Mouse (Mus musculus) brain, embryonic 14.5 days (tissue): ENCODE measurements at regions not wholly inside any gene's neighbourhood (a gene's known extent, or its start where the extent isn't known, plus 50 kb on each side); places are given as distances from the start of the nearest gene placed in this dataset.
A peak's percentile ranks its signal among the peaks of the same experiment; 100 is the strongest.
"Not testable (repeated sequence)": the region's sequence is repeated elsewhere in the genome, so short reads cannot be mapped to it uniquely, and the experiment has no call there.

ENCODE experiments used
- DNase-seq: peaks from one replicate; pipeline ENCODE4 v3.0.0-alpha.2; 2011; ENCODE audit warnings: low read depth
- CTCF ChIP-seq: fragments of 200-500 bp; IDR thresholded peaks from 2 replicates; pipeline ENCODE4 v1.5.1; 2012; ENCODE audit warnings: inconsistent platforms, mild to moderate bottlenecking, moderate library complexity, borderline replicate concordance; ENCODE audit not compliant: insufficient read depth, insufficient read length; ENCODE audit errors: extremely low read depth
- POLR2A ChIP-seq: fragments of 200-500 bp; IDR thresholded peaks from 2 replicates; pipeline ENCODE4 v1.6.1; 2012; ENCODE audit warnings: mild to moderate bottlenecking, inconsistent platforms, borderline replicate concordance; ENCODE audit not compliant: poor library complexity, insufficient read depth, insufficient read length, severe bottlenecking; ENCODE audit errors: extremely low read depth

DNA sequence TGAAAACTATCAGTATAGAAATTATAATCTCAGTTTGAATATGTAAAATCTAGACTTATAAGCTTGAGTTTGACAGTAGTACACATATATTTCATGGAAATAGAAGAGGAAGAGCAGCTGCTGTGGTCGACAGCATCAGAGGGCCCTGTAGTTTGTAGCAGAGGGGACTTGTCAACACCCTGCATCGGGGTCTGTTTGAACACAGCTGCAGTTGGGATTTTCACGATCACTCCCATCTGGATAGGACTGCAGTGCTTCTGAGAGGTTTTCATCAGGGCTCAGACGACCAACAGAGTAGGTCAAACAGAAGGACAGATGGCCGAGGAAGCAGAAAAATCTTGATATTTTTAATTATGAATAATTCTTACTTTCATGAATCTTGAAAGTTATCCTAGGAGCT is 523.8 kb downstream of the Tpm3-rs7 start:
- TF ChIP-seq POLR2A (no peak), CTCF (no peak)
- DNase-seq, result peak; percentile 10

DNA sequence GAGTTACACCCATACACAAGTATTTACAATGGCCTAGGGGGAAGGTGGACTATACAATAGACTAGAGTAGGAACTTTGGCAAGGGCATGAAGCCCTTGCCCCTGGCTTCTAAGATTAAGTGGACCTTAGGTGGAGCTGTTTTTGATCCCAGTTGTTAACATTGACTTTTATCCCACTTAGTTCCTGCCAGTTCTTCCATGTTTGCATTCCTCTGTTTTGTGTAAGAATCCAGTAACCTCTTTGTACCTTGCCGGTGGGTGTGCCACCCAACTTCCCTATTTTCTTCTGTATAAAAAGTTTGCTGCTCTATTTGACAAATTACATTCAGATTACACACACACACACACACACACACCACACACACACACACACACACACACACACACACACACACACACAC is 533.4 kb downstream of the Tpm3-rs7 start:
- DNase-seq, result not testable (repeated sequence)

DNA sequence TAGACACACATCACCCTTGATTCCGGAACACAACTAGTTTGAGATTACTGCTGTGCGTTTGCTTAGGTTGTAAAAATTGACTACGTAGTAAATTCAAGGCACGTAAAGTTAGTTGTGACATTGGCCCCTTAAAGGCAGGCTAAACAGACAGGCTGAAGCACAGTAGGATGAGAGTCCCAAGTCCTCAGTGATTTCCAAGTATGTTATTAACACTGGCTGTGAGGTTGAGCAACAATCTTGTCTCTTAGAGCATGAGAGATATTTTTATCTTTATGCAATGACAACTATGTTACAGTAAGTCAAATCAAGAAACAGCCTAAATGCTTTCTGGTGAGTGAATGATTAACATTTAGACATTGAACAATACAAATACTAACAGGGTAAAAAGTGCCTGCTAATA is 538.6 kb downstream of the Tpm3-rs7 start:
- DNase-seq, result peak; percentile 2
- TF ChIP-seq CTCF, result no peak

DNA sequence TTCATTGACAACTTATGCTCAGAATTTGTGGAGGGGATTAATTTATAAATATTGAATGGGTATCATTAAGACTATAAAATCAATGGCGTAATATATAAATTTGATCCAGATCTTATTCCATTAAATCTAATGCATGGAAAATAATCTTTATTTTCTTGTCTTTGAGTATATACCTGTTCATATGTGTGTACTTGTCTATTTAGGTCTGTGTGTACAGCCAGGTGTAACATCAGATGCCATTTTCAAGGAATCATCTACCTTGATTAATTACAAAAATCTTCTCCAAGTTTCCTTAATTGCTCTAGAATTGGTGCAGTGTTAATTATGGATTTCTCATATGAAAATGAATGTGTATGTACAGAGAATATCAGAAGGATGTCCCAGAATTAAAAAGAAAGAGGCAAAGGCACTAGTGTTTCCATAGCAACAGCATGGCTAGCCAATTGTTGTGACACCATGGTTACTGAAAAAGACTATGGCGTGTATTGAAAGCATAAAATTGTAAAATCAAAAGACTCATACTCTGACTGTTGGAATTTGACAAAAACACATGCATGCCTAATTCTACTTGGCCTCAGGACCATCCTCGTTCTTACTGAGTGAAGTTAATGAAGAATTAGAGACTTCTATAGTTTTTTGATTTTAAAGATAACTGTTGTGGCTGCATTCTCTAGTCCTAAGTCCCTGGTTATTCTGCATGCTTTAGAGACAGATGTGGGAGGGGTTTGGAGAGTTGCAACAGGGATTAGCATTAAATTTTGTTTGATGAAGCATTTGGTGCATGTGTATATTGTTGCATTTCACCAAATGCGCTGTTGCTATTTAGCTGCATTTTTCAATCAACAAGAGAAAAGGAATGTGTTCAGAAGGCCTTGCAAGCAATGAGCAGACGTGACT is 553.0 kb downstream of the Tpm3-rs7 start:
- TF ChIP-seq CTCF, result no peak
- TF ChIP-seq POLR2A, result no peak
- peak; percentile 73 for DNase-seq

DNA sequence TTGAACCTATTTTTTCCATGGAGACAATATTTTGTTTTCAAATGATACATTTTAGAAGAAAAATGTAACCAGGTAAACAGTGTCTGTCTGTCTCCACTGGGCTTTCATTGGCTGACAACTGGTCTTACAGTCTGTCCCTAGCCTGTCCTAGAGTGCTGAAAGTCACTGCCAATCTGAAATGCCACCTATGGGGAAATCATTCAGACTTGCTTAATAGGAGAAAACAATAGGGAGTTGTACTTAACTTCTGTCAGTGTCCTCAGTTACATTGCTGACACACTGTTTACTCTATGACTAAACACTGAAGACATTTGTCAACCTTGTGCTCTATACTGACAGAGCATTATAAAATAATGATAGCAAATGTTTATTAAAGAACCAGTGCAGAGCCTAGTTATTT is 569.2 kb downstream of the Tpm3-rs7 start:
- TF ChIP-seq POLR2A (no peak), CTCF (no peak)
- DNase-seq, result no peak

DNA sequence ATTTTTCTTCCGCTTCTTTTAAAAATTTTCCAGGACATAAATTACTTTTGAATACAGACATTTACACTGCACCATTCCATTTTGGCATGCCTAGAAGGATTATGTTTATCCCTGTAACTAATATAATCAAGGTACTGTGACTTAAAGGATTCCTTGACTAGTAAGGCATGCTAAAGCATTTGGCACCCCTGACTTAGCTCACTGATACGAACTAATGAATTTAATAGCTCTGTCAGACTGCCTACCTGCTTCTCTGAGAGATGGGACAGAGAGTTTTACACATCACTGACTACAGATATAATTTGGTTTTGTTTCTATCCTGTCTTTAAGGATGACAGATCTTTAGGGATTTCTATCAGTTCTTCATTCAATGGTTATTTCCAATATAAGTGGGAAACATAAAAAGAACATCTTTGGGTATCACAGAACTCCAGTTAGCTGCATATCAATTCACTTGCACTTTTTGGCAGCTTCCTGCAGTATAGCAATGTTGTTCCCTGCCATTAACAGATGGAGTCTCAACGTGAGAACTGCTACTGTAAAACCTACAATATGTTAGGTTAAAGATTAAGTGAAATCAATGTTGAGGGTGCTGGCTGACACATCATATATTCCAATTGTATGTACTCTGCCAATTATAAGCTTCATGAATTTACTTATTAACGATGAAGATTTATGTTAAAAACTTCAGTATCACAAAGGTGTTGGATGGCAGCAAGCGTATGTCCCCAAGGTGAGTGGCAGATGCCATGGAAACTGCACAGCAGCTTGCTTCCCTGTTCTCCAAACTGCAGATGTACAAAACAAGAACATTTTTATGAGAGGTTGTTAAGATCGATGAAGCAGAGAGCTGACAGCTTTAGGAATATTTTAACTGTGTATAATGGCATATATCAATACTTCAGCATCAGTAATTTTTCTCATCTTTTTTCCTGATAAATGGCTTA is 572.8 kb downstream of the Tpm3-rs7 start:
- TF ChIP-seq POLR2A (no peak), CTCF (no peak)
- DNase-seq, result peak; percentile 79

DNA sequence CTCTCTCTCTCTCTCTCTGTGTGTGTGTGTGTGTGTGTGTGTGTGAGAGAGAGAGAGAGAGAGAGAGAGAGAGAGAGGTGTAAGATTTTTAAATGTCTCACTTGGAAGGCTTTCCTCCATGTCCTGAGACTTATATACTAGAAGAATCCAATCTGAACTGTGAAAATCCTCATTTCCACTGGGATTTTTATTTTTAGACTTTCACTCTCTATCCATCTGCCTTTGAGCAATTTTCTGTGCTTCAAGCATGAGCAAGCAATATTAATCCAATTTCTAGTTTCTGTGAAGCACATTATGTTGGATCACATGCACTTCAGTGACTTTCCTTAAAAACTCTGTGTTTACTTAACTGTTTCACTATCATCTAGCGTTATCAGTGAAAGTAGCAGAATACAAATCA is 616.4 kb downstream of the Tpm3-rs7 start:
- no peak for TF ChIP-seq CTCF
- no peak for TF ChIP-seq POLR2A
- peak; percentile 41 for DNase-seq

DNA sequence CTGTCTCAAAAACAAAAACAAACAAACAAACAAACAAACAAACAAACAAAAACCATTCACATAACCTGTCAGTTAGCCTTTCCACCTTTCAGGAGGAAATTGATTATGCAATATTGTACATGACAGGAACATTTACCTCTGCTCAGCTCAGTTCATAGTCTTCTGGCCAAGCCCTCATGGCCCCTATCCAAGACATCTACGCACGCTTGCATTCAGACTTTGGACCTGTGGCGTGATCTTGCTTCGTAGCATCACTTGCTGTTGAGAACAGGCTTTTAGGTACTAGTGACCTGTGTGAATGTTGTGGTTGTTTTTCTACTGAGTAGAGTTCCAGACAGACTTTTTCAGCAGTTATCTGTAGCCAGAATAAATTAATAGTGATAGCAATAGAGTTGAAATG is 619.4 kb downstream of the Tpm3-rs7 start:
- TF ChIP-seq POLR2A, result no peak
- TF ChIP-seq CTCF, result no peak
- no peak for DNase-seq
